Mouse (Mus musculus) hindbrain, embryonic 16.5 days (tissue): ENCODE results near the gene Stag2. TPM values are rescaled to one million over a fixed set of nuclear protein-coding genes. Genes with fewer than 3 reads are reported as not detected.

Experiments
- ATAC-seq: fragments of 200-750 bp; cut with Nextera tagmentation; 2 replicates; pipeline ENCODE4 v1.8.0; 2017; ENCODE audit warnings: moderate TSS enrichment, moderate library complexity
- H3K27ac ChIP-seq: fragments of 300-500 bp; sonication (generic); 2 replicates; pipeline ENCODE4 v1.5.1; 2014; ENCODE audit warnings: low read depth, mild to moderate bottlenecking, control low read depth, low read length, moderate library complexity
- H3K27me3 ChIP-seq: fragments of 300-500 bp; sonication (generic); replicated peaks from 2 replicates; pipeline ENCODE4 v1.6.1; 2014; ENCODE audit warnings: low read length; ENCODE audit not compliant: control insufficient read depth, insufficient read depth
- H3K36me3 ChIP-seq: fragments of 300-500 bp; sonication (generic); 2 replicates; pipeline ENCODE4 v1.6.1; 2014; ENCODE audit warnings: mild to moderate bottlenecking, low read length, moderate library complexity, mixed read lengths; ENCODE audit not compliant: control insufficient read depth, insufficient read depth
- H3K4me1 ChIP-seq: fragments of 300-500 bp; sonication (generic); 2 replicates; pipeline ENCODE4 v1.6.1; 2014; ENCODE audit warnings: low read depth, low read length; ENCODE audit not compliant: control insufficient read depth, insufficient read depth
- H3K4me2 ChIP-seq: fragments of 300-500 bp; sonication (generic); 2 replicates; pipeline ENCODE4 v1.6.1; 2014; ENCODE audit warnings: mild to moderate bottlenecking, low read length, control low read depth, moderate library complexity
- H3K4me3 ChIP-seq: fragments of 300-500 bp; sonication (generic); 2 replicates; pipeline ENCODE4 v1.5.1; 2014; ENCODE audit warnings: mild to moderate bottlenecking, low read length, control low read depth, moderate library complexity
- H3K9ac ChIP-seq: fragments of 300-500 bp; sonication (generic); 2 replicates; pipeline ENCODE4 v1.6.1; 2014; ENCODE audit warnings: low read depth, mild to moderate bottlenecking, control low read depth, low read length, moderate library complexity
- H3K9me3 ChIP-seq: fragments of 300-500 bp; sonication (generic); 2 replicates; pipeline ENCODE4 v1.6.1; 2014; ENCODE audit warnings: mild to moderate bottlenecking, low read length, moderate library complexity; ENCODE audit not compliant: control insufficient read depth
- WGBS: fragments of 180-500 bp; shearing (Covaris S2); extraction: QIAGEN DNeasy Blood & Tissue Kit; methylation state at CpG from one replicate; pipeline ENCODE4 v1.1.7; 2014; 5-methylcytosine and 5-hydroxymethylcytosine counted together
- polyA plus RNA-seq: library from polyadenylated mRNA; unstranded; fragments of >200 nt; fragmentation: Nextera tagmentation; extraction: Ambion mirVana; gene quantifications from 2 replicates; pipeline ENCODE4 v1.2.1, GENCODE M21; 2015

The Stag2 gene
- 17.2 and 17.9 TPM in 2 replicates for polyA plus RNA-seq

DNA sequence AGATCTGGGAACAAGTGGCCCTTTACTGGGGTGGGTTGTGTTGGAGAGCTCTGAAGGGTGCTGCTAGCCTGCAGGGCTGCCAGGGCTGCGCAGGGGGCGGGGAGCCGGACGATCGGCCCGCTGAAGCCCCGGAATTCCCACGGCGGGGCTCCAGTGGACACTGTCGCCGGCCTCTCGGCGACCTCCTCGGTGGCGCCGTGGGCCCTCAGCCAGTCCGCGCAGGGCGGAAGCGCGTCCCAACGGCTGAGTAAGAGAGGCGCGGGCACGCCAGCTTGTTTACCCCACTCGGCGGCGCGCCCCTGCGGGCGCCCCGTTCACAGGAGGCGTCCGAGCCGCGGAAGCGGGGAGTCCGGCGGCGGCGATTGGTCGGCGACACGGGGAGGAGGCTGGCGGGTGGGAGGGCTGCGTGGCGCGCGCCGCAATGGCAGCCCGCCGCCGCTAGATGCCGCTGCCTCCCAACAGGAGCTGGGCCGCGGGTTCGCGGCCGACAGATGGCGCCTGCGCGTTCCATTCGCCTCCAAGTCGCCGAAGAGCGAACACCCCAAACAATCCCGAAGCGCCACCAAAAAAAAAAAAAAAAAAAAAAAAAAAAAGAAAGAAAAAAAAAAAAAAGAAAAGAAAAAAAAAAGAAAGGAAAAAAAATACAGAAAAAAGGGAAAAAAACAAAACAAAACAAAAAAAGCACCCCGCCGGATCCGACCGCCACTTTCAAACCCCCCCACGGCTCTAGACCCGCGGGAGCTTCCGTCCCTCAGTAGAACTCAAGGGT is at the start of gene Stag2:
Gene Stag2, plus strand, starts transcription at position 530 of the 769 bp plus-strand sequence.
- peak; percentile 84 for ATAC-seq
- H3K27ac ChIP-seq, result peak within 1 kb of the TSS; percentile 92
- no peaks in the 10 kb centered on the region for H3K27me3 ChIP-seq
- H3K36me3 ChIP-seq, result no peaks in the 10 kb centered on the region
- H3K4me3 ChIP-seq, result peak within 1 kb of the TSS; percentile 59
- no peaks in the 10 kb centered on the region; the same call in 1 of the 2 replicates for H3K4me1 ChIP-seq
- H3K9me3 ChIP-seq, result no peaks in the 10 kb centered on the region; the same call in 1 of the 2 replicates
- peak within 1 kb of the TSS; percentile 84 for H3K9ac ChIP-seq
- H3K4me2 ChIP-seq, result peak within 1 kb of the TSS; percentile 56
- 13% methylated on average over 48 of the region's 76 CpGs for WGBS

DNA sequence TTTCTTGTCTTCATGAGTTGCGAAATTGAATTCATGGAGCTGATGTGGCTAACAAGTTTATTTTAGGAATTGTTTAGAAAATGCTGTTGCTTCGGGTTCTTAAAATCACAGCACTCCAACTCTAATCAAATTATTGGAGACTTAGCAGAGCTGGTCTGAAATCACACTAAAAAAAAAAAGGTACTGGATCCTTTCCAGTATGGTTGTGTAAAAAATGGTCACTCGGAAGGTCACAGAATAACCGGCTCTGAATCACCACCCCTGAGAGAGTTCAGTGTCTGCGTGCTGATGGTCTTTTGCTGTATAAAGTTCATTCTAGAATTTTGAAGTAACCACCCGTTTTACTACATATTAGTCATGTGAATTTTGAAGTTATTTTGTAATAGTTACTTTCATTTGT is 42.0 kb upstream of the Stag2 start:
- Histone ChIP-seq H3K4me2 (no peak overlapping the region), H3K9ac (no peak overlapping the region), H3K4me1 (no peaks in the 10 kb centered on the region), H3K9me3 (no peaks in the 10 kb centered on the region; the same call in 1 of the 2 replicates), H3K4me3 (no peak overlapping the region), H3K27me3 (no peaks in the 10 kb centered on the region), H3K27ac (no peak overlapping the region), H3K36me3 (peaks cover 4% of the 10 kb centered on the region; the same call in 1 of the 2 replicates)
- no peak for ATAC-seq
- WGBS, result 91% methylated on average over 6 of the region's 6 CpGs

DNA sequence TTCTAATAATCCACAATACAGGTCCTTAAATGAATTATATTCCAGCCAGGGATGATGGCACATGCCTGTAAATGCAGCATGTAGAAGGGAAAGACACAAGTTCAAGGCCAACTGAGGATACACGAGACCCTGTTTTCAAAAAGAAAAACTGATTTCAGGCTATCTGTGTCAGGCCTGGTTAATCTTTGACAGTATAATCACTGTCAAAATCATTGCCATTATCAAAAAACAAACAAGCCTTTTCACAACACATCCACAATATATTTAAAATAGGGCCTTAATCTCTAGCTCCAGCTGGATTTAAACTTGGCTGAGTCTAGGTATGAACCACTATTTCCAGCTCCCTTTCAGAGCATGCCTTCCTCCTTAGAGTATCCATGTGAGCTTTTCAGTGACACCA is 38.5 kb upstream of the Stag2 start:
- Histone ChIP-seq H3K27me3 (no peaks in the 10 kb centered on the region), H3K9ac (no peak overlapping the region), H3K4me1 (no peaks in the 10 kb centered on the region), H3K4me2 (no peak overlapping the region), H3K9me3 (no peaks in the 10 kb centered on the region; the same call in 1 of the 2 replicates), H3K4me3 (no peak overlapping the region), H3K36me3 (peaks cover 4% of the 10 kb centered on the region; the same call in 1 of the 2 replicates), H3K27ac (no peak overlapping the region)
- WGBS, result 92% methylated on average over 1 of the region's 1 CpGs
- no peak for ATAC-seq

DNA sequence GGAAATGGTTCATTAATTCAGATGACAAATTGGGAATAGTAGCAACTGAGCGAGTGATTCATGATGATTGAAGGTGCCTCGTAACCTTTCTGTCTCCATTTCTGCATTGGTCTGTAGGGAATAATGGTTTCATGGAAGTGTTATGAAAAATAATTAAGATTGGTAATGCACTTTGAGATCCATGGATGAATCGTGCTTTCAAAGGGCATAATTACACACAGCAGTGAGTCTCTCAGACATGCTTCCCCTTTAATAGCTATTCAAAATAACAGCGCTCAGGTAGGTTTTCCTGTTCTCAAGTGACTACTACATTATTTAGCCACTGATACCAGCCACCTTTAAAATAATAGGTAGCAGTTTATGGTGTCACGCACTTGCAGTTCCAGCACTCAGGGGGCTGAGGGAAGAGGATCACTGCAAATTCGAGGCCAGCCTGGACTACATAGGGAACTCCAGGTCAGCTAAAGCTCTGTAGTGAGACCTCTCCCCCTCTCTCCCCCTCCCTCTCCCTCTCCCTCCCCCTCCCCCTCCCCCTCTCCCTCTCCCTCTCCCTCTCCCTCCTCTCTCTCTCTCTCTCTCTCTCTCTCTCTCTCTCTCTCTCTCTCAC is 29.6 kb upstream of the Stag2 start:
- Histone ChIP-seq H3K36me3 (no peaks in the 10 kb centered on the region), H3K4me1 (no peaks in the 10 kb centered on the region), H3K9me3 (no peaks in the 10 kb centered on the region), H3K4me3 (no peak overlapping the region), H3K27me3 (no peaks in the 10 kb centered on the region), H3K4me2 (no peak overlapping the region), H3K9ac (no peak overlapping the region), H3K27ac (no peak overlapping the region)
- WGBS, result 62% methylated on average over 6 of the region's 6 CpGs
- no peak for ATAC-seq

DNA sequence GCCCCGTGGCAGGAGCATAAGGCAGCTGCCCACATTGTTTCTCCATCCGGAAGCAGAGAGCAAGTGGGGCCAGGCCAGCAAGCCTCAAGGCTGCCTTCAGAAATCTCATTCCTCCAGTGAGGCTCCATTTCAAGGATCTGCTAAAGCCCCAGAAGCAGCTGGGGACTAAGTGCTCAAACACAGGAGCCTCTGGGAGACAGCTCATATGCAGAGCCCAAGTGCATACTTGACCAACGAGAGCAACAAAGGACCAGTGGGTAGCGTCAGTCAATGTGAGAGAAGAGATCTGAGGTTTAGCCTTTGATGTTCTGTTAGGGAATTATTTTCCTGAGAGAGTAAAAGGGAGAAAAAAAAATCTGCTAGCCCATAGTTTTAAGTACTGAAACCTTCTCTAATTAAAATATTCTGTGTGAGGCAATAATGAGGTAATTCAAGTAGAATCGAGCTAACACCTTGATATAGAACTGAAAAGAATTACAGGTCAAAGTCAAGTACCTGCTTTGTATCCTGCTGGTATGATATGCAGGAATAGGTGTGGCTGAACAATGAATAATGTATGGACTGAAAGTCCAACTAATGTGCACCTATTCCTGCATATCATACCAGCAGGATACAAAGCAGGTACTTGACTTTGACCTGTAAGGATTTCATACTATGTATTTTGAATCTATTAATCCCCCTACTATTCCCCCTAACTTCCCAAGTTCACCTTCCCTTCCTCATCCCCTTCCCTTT is 24.0 kb upstream of the Stag2 start:
- H3K9me3 ChIP-seq, result no peaks in the 10 kb centered on the region
- no peak for ATAC-seq
- no peaks in the 10 kb centered on the region for H3K27me3 ChIP-seq
- no peaks in the 10 kb centered on the region for H3K36me3 ChIP-seq
- 77% methylated on average over 5 of the region's 5 CpGs for WGBS
- no peak overlapping the region for H3K27ac ChIP-seq
- no peaks in the 10 kb centered on the region for H3K4me1 ChIP-seq
- no peak overlapping the region for H3K4me2 ChIP-seq
- no peak overlapping the region for H3K4me3 ChIP-seq
- no peak overlapping the region for H3K9ac ChIP-seq

DNA sequence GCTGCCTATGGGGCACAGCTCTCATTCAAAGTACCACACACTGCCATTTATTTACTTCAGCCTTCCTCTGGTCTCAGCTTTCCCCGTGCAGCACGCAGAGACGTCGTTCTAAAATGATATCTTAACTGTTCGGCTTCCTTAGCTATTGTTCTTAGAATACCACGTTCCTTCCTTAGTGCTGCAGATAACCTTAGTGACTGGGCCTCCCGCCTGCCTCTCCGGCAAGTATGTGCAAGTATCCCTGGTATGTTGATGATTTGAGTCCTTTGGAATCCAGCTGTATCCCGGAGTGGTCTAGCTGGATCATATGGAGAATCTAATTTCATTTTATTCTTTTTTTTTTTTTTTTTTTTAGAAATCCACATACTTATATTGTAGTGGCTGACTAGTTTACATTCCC is 9.2 kb upstream of the Stag2 start:
- 80% methylated on average over 9 of the region's 9 CpGs for WGBS
- no peak overlapping the region for H3K9ac ChIP-seq
- no peak for ATAC-seq

DNA sequence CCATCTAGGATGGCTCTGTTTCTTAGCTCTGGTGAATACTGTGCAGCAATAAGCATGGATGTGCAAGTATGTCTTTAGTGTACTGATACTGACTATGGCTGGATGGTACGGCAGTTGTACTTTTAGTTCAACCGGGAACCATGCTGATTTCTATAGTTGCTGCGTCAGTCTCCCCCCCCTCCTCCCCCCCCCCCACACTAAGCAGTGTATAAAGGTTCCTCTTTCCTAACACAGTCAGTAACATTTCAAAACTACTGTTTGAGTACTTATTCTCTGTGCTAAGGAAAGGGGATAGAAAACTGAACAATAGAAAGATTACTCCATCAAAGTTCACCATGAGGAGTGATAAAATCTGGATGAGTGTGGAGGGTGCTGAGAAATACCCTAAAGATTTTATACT is 6.5 kb upstream of the Stag2 start:
- 65% methylated on average over 3 of the region's 3 CpGs for WGBS
- Histone ChIP-seq H3K27me3 (no peaks in the 10 kb centered on the region), H3K4me2 (no peak overlapping the region), H3K9me3 (no peaks in the 10 kb centered on the region), H3K4me1 (no peaks in the 10 kb centered on the region), H3K9ac (no peak overlapping the region), H3K36me3 (no peaks in the 10 kb centered on the region), H3K4me3 (no peak overlapping the region), H3K27ac (no peak overlapping the region)
- no peak for ATAC-seq

More for the DNA sequence above, 9.2 kb upstream of the Stag2 start:
- no peak overlapping the region for H3K27ac ChIP-seq
- no peak overlapping the region for H3K4me2 ChIP-seq
- no peaks in the 10 kb centered on the region for H3K36me3 ChIP-seq
- no peaks in the 10 kb centered on the region for H3K27me3 ChIP-seq
- H3K4me1 ChIP-seq, result no peaks in the 10 kb centered on the region
- no peak overlapping the region for H3K4me3 ChIP-seq
- no peaks in the 10 kb centered on the region for H3K9me3 ChIP-seq

DNA sequence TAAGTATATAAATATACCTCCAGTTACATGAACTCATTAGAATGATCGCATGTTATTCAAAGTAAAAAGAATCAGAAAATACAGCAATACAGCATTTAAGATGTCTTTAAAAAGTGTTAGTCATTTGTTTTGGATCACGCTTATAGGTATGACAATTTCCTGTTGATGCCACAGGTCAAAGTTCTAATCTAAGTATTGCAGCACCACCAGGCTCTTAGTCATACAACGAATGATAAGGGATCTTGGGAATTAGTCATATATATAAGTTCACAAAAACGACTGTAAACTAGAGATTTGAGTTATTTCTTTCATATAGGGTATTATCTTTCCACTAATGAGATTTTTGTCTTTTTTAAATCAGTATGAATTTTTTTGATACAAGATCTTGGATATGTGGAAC is 5.1 kb upstream of the Stag2 start:
- Histone ChIP-seq H3K4me2 (no peak overlapping the region), H3K4me3 (no peak overlapping the region), H3K4me1 (no peaks in the 10 kb centered on the region), H3K9me3 (no peaks in the 10 kb centered on the region), H3K27ac (no peak overlapping the region), H3K9ac (no peak overlapping the region), H3K27me3 (no peaks in the 10 kb centered on the region), H3K36me3 (no peaks in the 10 kb centered on the region)
- 82% methylated on average over 4 of the region's 4 CpGs for WGBS
- ATAC-seq, result no peak

DNA sequence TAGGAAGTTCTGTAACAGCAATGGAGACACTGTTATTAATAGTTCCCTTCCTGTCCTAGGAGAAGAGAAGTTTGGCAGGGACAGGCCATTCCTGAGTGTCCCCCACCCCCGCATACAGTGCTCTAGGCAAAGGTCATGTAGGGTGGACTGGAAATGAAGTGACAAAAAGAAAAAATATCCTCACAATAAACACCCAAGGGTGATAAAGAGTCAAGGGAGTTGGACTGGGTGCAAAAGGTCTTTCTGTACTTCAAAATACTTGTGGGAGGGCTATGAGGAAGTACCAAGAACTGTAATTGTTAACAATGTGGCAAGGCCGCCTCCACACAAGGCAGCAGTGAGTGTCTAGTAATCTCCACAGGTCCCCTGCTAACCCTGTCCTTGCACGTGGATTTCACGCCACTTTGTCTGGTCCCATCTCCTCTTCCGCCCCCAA is 1.1 kb upstream of the Stag2 start:
- 47% methylated on average over 5 of the region's 5 CpGs for WGBS
- H3K27ac ChIP-seq, result no peak overlapping the region
- no peak overlapping the region; the same call in 1 of the 2 replicates for H3K4me3 ChIP-seq
- H3K9ac ChIP-seq, result no peak overlapping the region
- H3K9me3 ChIP-seq, result no peaks in the 10 kb centered on the region; the same call in 1 of the 2 replicates
- ATAC-seq, result no peak
- no peaks in the 10 kb centered on the region for H3K4me1 ChIP-seq
- no peaks in the 10 kb centered on the region for H3K27me3 ChIP-seq
- peak overlapping the region; percentile 56 for H3K4me2 ChIP-seq
- H3K36me3 ChIP-seq, result no peaks in the 10 kb centered on the region
